Mouse (Mus musculus): ENCODE data around the gene S100a13. TPM values are rescaled to one million over a fixed set of nuclear protein-coding genes. Genes with fewer than 3 reads are reported as not detected.

Gene S100a13
- polyA plus RNA-seq, 1 experiment from 2014 or later: 11.8 TPM

- Histone ChIP-seq H3K36me3 (no peaks in the 10 kb centered on the region), H3K27ac (replicated peaks) (no peak overlapping the region), H3K4me2 (no peak overlapping the region), H3K9ac (no peak overlapping the region), H3K4me3 (no peak overlapping the region), H3K9me3 (no peaks in the 10 kb centered on the region), H3K4me1 (replicated peaks) (no peaks in the 10 kb centered on the region), H3K27me3 (no peaks in the 10 kb centered on the region)
- WGBS: 76% methylated on average over 1 of the region's 1 CpGs
- ATAC-seq (ENCODE audit: low FRiP score, low read depth): no peak
Observed at GRCm38 (mm10) chr3:90535446-90535845, 21.2 kb downstream of the S100a13 start.

GRCm38 (mm10) chr3:90537141-90537904 is 23.1 kb downstream of the S100a13 start, which contains the start of gene S100a16:
S100a16 (plus strand) TSS chr3:90537254.
- H3K36me3 ChIP-seq: no peaks in the 10 kb centered on the region
- 0 out of 2 replicates have a peak, but pooled peaks cover 4% of the 10 kb centered on the region for H3K4me1 ChIP-seq (replicated peaks)
- no peak within 1 kb of the TSS for H3K27ac ChIP-seq (replicated peaks)
- H3K4me3 ChIP-seq: no peak within 1 kb of the TSS
- H3K9ac ChIP-seq: no peak within 1 kb of the TSS
- H3K4me2 ChIP-seq: peak within 1 kb of the TSS; percentile 7; the same call in 1 of the 2 replicates
- H3K9me3 ChIP-seq: no peaks in the 10 kb centered on the region
- 35% methylated on average over 10 of the region's 10 CpGs for WGBS
- ATAC-seq (ENCODE audit: low FRiP score, low read depth): no peak; the same call in 1 of the 2 replicates
- no peaks in the 10 kb centered on the region for H3K27me3 ChIP-seq

- no peaks in the 10 kb centered on the region for H3K27me3 ChIP-seq
- no peak overlapping the region for H3K4me3 ChIP-seq
- no peak overlapping the region for H3K9ac ChIP-seq
- WGBS: 87% methylated on average over 5 of the region's 5 CpGs
- H3K4me1 ChIP-seq (replicated peaks): 0 out of 2 replicates have a peak, but pooled peaks cover 4% of the 10 kb centered on the region
- no peak for ATAC-seq (ENCODE audit: low FRiP score, low read depth)
- H3K36me3 ChIP-seq: no peaks in the 10 kb centered on the region
- no peak overlapping the region for H3K4me2 ChIP-seq
- H3K9me3 ChIP-seq: no peaks in the 10 kb centered on the region
- H3K27ac ChIP-seq (replicated peaks): no peak overlapping the region
Observed at GRCm38 (mm10) chr3:90537905-90538296, 23.7 kb downstream of the S100a13 start.

- peak overlapping the region; percentile 21; the same call in 1 of the 2 replicates for H3K4me2 ChIP-seq
- peak; percentile 67 for ATAC-seq (ENCODE audit: low FRiP score, low read depth)
- no peaks in the 10 kb centered on the region for H3K9me3 ChIP-seq
- H3K4me3 ChIP-seq: no peak overlapping the region
- no peaks in the 10 kb centered on the region for H3K36me3 ChIP-seq
- no peaks in the 10 kb centered on the region for H3K27me3 ChIP-seq
- H3K9ac ChIP-seq: no peak overlapping the region
- 0 out of 2 replicates have a peak, but pooled peaks cover 4% of the 10 kb centered on the region for H3K4me1 ChIP-seq (replicated peaks)
- H3K27ac ChIP-seq (replicated peaks): no peak overlapping the region
- 34% methylated on average over 4 of the region's 4 CpGs for WGBS
Observed at GRCm38 (mm10) chr3:90540904-90541303, 26.7 kb downstream of the S100a13 start.

GRCm38 (mm10) chr3:90549676-90550420 is 35.6 kb downstream of the S100a13 start:
- no peaks in the 10 kb centered on the region for H3K4me1 ChIP-seq (replicated peaks)
- H3K27ac ChIP-seq (replicated peaks): no peak overlapping the region
- no peak overlapping the region for H3K4me2 ChIP-seq
- no peaks in the 10 kb centered on the region for H3K36me3 ChIP-seq
- no peak overlapping the region for H3K9ac ChIP-seq
- H3K27me3 ChIP-seq: no peaks in the 10 kb centered on the region
- WGBS: 64% methylated on average over 5 of the region's 5 CpGs
- no peaks in the 10 kb centered on the region for H3K9me3 ChIP-seq
- H3K4me3 ChIP-seq: no peak overlapping the region
- ATAC-seq (ENCODE audit: low FRiP score, low read depth): no peak

- WGBS: 94% methylated on average over 2 of the region's 2 CpGs
- ATAC-seq (ENCODE audit: low FRiP score, low read depth): no peak
Observed at GRCm38 (mm10) chr3:90550421-90550790, 36.2 kb downstream of the S100a13 start.

GRCm38 (mm10) chr3:90552231-90552630 is 38.0 kb downstream of the S100a13 start:
- no peak overlapping the region for H3K4me3 ChIP-seq
- no peak overlapping the region for H3K9ac ChIP-seq
- no peaks in the 10 kb centered on the region for H3K27me3 ChIP-seq
- no peaks in the 10 kb centered on the region for H3K9me3 ChIP-seq
- WGBS: 80% methylated on average over 2 of the region's 2 CpGs
- H3K4me1 ChIP-seq (replicated peaks): no peaks in the 10 kb centered on the region
- ATAC-seq (ENCODE audit: low FRiP score, low read depth): no peak
- H3K27ac ChIP-seq (replicated peaks): no peak overlapping the region
- H3K36me3 ChIP-seq: no peaks in the 10 kb centered on the region
- H3K4me2 ChIP-seq: no peak overlapping the region

More at GRCm38 (mm10) chr3:90550421-90550790, 36.2 kb downstream of the S100a13 start:
- Histone ChIP-seq H3K27me3 (no peaks in the 10 kb centered on the region), H3K36me3 (no peaks in the 10 kb centered on the region), H3K9me3 (no peaks in the 10 kb centered on the region), H3K4me1 (replicated peaks) (no peaks in the 10 kb centered on the region), H3K9ac (no peak overlapping the region), H3K4me2 (no peak overlapping the region), H3K4me3 (no peak overlapping the region), H3K27ac (replicated peaks) (no peak overlapping the region)

- peak; percentile 93 for ATAC-seq (ENCODE audit: low FRiP score, low read depth)
- Histone ChIP-seq H3K27ac (replicated peaks) (no peak overlapping the region), H3K9ac (no peak overlapping the region), H3K4me3 (no peak overlapping the region), H3K36me3 (no peaks in the 10 kb centered on the region), H3K27me3 (no peaks in the 10 kb centered on the region), H3K9me3 (no peaks in the 10 kb centered on the region), H3K4me2 (no peak overlapping the region), H3K4me1 (replicated peaks) (no peaks in the 10 kb centered on the region)
- WGBS: 30% methylated on average over 5 of the region's 5 CpGs
Observed at GRCm38 (mm10) chr3:90555954-90556353, 41.7 kb downstream of the S100a13 start.

GRCm38 (mm10) chr3:90560008-90560628 is 45.9 kb downstream of the S100a13 start, which contains the start of gene S100a3:
S100a3 (plus strand) TSS chr3:90560578.
- ATAC-seq (ENCODE audit: low FRiP score, low read depth): no peak
- no peak within 1 kb of the TSS for H3K27ac ChIP-seq (replicated peaks)
- WGBS: 84% methylated on average over 6 of the region's 6 CpGs

More at GRCm38 (mm10) chr3:90560008-90560628, 45.9 kb downstream of the S100a13 start, which contains the start of gene S100a3:
- Histone ChIP-seq H3K36me3 (no peaks in the 10 kb centered on the region), H3K4me1 (replicated peaks) (no peaks in the 10 kb centered on the region), H3K4me2 (no peak within 1 kb of the TSS), H3K27me3 (no peaks in the 10 kb centered on the region), H3K9me3 (no peaks in the 10 kb centered on the region), H3K4me3 (no peak within 1 kb of the TSS), H3K9ac (no peak within 1 kb of the TSS)

All from hindbrain, embryonic 15.5 days (tissue).